Mouse (Mus musculus): Measurements from ENCODE around the gene Nr0b2.

Gene Nr0b2

DNA sequence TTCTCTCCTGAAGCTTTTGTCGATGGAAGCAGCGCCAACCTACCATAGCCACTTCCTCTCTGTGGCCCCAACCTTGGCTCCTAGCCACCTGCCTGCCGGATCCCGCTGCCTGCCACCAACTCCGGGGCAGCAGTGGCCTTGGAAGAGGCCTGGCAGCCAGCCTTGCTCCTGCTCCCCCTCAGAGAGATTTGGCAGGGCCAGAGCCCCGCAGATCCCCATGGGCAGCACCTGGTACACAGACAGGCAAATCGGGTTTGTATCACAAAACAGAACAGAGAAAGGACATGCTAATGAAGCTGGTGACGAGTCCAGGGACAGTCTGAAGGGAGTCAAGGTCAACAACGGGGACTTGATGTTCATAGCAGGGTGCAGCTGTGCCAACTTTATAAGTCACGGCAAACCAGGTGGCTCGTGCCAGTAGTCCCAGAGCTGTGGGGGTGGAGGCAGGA, 10.0 kb downstream of the Nr0b2 start:
- peak; percentile 80 for DNase-seq

DNA sequence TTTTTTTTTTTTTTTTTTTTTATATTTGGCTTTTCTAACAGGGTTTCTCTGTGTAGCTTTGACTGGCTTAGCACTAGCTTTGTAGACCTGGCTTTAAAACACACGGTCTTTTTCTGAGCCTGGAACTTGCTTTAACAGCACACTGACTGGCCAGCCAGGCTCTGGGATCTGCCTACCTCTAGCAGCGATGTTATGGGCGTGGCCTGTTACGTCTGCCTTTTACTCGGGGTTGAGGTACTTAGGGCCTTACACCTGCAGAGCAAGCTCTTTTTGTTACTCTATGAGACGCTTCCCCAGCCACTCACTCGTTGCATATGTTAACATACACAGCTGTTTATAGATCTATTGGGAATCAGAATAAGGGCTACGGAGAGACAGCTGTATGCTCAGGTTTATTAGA, 14.1 kb downstream of the Nr0b2 start:
- peak; percentile 31 for DNase-seq

DNA sequence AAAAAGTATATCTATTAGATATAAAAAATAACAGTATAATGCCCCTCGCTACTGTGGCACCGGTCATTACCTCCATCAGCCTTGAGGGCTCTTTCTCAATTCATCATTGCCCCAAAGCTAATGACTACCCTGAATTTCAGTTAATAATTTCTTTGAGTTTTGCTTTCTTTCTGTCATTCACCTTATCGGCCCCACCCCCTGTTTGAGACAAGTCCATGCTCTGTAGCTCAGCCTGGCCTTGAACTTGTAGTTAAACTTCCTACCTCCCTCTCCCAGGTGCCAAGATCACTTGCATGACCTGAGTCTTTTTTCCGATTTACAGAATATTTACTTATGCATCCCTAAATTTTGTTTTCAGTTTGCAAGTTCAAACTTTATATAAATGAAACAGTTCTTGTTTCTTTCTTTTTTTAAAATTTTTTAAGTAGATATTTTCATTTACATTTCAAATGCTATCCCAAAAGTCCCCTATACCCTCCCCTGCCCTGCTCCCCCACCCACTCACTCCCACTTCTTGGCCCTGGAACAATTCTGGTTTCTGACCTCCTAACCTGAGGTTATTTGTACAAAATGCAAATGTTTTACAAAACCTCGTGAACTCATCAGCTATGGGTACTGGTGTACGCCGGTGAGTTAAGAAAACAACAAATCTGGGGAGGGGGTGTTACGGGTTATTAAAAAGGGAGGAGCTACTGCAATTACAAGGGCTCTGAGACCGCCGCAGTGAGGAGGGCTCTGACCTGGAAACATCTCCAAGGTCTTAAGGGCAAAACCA, 16.3 kb downstream of the Nr0b2 start:
- peak; percentile 79 for DNase-seq

DNA sequence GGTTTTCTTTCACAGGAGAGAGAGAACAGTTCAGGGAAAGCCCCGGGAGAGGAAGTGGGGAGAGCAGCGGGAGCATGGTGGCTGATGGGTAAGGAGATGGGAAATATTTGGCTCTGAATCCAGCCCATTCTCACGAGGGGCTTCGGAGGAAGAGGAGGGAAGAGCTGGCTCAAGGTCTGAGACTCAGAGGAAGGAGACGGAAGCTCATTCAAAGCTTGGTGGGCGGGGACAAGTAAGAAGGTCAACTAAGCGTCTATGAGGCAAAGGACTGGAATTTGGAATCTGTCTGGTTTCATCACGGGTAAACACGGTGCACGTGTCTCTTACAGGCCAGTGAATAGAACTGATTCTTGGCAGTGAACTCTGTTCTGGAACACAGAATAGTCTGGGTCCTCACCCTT, 16.9 kb downstream of the Nr0b2 start:
- peak; percentile 93 for DNase-seq

DNA sequence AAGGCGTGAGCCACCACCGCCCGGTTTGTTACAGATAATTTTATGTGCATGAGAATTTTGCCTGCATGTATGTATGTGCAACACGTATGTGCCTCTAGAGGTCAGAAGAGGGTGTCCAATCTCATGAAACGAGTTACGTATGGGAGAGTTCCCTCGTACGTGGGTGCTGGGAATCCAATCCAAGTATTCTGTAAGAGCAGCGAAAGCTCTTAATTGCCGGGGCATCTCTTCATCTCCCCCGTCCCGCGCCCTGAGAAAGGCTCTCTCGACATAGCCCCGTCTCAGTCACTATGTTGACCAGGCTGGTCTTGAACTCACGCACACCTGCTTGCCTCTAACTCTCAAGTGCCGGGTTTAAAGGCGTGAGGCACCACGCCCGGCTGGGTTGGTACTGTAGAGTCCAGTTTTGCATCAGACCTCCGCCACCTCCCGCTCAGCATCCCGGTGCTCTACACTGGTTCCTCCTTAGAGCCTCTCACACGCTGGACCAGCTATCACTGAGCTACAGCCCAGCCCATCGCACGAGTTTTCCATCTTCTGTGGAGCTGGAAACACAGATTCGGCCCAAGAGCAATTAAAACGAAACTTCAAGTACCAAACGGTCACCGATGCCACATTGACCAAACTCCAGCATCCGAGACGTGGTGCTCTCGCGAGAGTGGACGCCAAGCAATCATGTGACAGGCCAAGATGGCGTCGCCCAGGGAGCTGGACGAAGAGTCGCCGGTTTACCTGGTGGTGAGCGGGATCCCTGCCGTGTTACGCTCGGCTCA, 21.1 kb downstream of the Nr0b2 start, which contains the start of gene Gpatch3:
Gpatch3 (plus strand) TSS at position 676 of the 773 bp plus-strand sequence.
- DNase-seq = peak; percentile 95

DNA sequence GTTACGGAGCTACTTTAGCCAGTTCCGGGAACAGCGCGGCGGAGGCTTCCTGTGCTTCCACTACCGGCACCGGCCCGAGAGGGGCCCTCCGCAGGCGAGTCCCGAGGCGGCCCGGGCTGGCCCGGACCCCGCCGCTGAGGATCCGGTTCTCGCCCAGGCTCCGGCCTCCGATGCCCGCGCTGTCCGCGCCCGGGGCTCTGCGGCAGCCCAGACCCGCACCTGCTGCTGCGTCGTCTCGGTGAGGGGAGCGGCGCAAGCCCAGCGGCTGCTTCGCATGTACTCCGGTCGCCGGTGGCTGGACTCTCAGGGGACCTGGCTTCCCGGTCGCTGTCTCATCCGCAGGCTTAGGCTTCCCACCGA, 21.6 kb downstream of the Nr0b2 start:
- DNase-seq = no peak

DNA sequence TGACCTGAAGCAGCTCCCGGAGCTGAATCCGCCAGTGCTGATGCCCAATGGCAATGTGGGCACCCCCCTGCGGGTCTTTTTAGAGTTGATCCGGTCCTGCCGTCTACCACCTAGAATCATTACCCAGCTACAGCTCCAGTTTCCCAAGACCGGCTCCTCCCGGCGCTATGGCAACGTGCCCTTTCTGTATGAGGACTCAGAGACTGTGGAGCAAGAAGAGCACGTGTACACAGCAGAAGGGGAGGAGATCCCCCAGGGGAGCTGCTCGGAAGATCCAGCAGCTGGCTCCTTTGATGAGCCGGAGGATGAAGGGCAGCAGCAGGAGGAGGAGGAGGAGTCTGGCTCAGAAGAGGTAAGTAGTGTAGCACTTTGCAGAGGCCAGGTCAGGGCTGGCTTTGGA, 24.8 kb downstream of the Nr0b2 start:
- DNase-seq = no peak

DNA sequence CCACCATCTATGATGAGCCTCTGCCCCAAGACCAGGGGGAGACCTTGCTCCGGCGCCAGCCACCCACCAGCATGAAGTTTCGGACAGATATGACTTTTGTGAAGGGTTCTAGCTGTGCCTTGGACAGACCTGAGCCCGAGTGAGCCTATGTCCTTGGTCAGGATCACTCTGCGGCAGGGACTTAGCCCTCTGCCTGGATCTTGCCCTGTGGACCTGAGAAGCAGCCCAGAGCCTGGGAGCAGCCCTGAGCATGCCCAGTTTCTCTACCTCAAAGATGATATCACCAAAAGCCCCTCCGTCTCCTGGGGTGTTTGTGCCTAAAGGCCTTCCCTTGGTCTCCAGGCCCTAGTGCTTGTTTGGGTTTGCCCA, 30.5 kb downstream of the Nr0b2 start:
- DNase-seq = peak; percentile 43

DNA sequence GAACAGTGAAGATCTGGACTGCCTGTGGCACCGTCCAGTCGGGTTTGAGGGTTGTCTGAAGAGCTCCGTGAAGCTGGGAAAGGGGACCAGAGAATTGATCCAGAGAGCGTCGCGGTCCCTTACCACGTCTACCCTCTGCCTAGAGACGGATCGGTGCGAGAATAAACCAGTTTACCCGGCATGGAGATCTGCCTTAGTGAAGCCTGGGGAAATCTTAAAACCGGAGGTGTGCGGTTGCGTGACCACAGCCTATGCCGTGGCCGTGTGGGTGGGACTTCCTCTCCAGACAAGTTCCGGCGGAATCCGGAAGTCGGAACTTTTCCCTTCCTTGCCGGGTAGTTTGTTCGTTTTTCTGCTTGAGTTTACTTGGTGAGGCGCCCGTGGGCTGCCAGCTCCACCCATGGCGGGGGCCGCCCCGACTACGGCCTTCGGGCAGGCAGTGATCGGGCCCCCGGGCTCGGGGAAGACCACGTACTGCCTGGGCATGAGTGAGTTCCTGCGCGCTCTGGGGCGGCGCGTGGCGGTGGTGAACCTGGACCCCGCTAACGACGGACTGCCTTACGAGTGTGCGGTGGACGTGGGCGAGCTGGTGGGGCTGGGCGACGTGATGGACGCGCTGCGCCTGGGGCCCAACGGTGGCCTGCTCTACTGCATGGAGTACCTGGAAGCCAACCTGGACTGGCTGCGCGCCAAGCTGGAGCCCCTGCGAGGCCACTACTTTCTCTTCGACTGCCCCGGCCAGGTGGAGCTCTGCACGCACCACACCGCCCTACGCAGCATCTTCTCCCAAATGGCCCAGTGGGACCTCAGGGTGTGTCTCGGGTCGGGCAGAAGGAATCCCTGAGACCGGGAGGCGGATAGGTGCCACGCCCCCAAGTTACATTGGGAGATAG, 31.1 kb downstream of the Nr0b2 start, which contains the start of gene Gpn2:
Gpn2 (plus strand) TSS at position 304 of the 893 bp plus-strand sequence.
- peak; percentile 86 for DNase-seq

DNA sequence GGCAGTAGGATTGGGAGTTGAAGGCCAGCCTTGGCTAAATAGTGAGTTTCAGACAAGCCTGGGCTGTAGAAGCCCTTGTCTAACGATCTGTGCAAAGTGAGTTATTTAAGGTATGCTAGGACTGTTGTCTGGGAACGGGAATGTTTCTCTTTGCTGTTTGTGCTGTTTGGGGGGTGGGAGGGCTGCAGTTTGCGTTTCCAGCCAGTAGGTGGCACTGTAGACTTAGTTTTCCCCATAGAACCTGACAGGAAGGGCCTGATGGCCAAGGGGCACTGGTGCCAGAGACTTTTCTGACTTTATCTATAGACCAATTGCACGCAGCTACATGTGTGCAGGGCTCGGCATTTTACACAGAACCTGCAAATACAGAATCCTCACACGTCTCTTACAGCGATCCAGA, 39.4 kb downstream of the Nr0b2 start:
- DNase-seq = peak; percentile 76

DNA sequence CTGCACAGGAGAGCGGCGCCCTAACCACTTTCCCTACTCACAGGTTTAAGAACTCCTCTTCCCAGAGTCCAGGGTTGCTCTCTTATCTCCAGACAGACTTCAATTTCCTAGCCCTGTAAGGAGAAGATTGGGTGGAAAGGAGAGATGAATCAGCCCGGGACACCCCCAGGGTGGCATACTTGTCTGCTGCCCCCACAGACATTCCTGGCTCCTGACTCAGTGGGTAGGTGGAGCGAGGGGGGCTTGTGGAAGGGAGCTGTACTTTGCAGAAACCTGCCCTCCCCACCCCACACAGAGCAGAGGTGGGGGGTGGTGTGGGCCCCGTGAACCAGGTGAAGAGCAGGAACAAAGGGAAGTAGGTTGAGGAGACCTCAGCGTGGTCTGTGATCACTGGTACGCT, 42.4 kb downstream of the Nr0b2 start:
- DNase-seq = no peak

DNA sequence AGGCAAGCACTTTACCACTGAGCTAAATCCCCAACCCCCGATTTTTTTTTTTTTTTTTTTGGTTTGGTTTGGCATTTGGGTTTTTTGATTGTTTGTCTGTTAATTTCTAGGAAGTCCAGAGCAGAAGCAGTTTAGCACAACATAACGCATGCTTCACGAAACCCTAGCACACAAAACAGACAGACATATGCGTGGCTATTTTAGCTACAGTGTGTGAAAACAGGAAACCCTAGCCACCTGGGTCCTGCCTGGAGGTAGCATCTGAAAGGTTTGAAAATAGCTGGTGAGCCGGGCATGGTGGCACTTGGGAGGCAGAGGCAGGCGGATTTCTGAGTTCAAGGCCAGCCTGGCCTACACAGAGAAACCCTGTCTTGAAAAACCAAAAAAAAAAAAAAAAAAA, 42.9 kb downstream of the Nr0b2 start:
- no peak for DNase-seq

DNA sequence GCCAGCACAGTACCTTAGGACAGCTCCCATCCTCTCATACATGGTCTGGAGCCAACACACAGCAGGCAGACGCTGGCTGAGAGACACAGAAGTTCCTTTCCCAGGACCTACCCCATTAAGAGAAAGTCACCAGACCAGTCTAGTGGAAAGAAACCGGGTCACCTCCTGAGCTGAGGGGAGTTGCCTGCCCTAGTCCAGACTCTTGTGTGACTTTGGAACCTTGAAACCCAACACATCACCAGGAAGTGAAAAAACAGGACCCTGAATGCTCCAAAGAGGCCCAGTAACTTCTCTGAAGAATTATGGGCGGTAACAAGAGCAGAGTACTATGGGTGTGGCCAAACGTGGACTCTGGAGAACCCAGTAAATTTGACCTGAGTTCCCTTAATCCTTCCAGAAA, 45.4 kb downstream of the Nr0b2 start:
- peak; percentile 51 for DNase-seq

DNA sequence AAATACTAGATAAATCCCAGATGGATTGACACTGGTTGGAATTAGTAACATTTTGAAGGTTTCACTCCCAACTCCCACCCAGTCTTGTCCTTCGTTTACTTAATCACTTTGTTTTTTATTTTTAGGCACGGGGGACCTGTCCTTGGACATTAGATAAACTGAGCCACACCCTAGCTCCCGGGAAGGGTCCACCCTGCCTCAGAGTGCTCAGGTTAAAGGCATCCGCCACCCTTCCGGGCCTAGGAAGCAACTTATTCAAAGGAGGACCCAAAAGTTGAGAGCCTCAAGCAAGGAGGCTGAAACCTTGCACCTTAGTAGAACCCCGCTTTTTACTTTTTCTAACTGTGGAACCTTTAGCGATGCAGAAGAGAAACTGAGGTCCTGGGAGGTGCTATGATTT, 45.9 kb downstream of the Nr0b2 start:
- no peak for DNase-seq

DNA sequence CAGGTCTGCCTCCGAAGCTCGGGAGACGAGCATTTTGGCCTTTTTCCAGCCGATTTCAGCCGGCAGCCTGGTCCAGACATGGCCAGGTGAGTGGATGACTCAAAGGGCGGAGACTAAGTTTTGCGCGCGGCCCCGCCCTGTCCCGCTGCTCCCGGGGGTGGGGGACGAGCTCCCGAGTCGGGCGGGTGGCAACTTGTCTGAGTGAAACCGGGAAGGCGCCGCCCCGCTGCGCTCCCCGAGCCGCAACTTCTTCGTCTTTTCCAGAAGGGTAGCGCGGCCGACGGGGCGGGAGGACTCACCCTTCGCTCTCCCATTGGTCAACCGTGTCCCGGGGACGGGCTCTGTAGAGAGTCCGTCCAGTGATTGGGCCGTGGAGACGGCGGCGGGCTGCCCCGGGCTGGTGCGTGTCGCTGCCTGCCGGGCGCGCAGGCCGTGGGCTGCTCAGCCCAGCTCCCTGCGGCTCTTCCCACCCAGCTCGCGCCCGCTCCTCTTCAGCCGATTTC, 46.4 kb downstream of the Nr0b2 start:
- DNase-seq = peak; percentile 95

DNA sequence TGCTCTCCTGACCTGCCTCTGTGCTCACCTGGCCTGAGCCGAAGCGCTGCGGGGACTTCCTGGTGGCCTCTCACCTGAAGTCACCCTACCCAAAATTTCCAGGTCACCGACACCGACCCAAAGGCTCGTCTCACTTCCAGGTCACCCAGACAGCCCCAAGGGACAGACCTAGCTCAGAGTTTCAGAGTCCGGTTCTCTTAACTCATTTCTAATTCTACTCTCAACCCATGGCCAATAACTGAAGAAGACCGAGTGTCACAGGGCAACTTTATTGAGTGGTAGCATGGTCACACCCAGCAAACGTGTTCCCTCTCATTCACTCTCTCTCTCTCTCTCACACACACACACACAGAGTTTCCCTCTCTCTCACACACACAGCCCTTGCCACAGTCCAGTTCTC, 47.1 kb downstream of the Nr0b2 start:
- no peak for DNase-seq

DNA sequence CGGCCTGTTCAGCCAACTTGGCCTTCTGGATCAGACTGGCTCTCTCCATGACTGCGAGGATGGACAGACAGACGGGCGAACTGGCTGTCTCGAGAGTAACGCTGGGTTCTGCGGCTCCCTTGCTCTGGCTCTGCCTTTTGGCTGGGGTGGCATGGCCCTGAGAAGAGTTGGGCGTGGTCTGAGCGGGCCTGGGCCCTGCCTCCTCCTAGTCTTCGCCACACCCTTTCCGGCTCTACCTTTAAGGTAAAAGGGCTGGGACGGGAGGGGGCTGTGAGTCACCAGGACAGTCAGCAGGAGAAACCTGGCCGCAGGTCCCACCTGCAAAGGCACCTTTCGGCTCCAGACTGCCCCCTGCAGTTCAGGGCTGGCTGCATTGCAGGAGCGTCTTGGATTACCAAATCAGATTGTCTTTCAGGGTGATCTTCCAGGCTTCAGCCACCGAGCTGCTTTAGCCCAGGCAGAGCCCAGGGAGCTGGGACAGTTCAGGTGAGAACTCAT, 48.6 kb downstream of the Nr0b2 start, which contains the start of gene Sfn:
Sfn (minus strand) TSS at position 448 of the 498 bp plus-strand sequence.
- DNase-seq = peak; percentile 77

DNA sequence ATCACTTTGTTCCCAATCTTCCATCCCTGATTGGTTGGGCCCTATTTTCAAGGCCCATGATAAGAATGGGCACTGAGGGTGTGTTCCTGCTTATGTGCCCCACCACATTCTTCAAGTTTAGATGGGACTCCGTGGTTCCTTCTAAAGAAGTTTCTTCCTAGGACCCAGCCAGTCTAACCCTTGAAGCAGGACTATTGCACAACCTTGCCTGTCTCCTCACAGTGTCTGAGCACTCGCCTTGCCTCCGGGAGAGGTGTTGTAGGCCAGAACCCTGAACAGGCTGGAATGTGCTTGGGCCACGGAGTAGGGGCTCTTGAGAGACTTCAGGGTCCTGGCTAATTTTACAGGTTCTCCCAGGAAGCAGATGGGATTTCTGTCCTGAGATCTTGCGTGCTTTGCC, 49.9 kb downstream of the Nr0b2 start:
- no peak for DNase-seq

DNA sequence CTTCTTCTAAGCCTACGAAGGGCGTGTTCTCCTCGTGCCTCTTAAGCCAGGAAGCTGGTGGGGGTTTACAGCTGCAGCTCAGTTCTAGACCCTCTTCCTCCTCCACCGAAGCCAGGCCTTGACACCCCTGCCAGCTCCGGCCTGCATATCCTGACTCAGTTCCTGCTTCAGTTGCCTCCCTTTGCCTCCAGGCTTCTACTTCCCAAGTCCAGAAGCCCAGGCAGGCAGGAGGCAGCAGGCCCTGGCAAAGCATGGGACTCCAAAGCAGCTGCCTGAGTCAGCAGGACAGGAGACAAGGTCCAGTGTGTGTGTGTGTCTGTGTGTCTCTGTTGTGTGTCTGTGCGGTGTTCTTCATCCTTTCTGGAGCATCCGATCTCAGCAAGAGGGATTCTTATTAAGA, 51.0 kb downstream of the Nr0b2 start:
- DNase-seq = no peak

DNA sequence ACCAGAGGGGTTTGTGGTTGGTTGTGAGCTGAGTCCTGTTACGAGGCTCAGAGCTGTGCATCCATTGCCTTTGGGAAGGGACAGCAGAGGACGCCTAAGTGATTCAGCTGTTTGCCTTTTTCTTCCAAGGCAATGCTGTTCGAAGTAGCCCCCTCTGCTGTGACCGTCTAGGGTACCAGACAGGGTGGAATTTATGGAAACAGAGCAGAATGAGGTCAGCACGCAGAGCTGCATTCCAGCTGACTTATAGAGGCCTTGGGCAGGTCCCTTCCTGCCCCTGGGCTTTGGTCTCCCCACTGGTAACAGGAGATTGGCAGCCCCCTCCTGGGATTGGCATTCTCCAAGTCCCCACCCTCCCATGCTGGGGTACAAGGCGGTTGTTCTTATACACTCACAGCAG, 51.7 kb downstream of the Nr0b2 start:
- no peak for DNase-seq

DNA sequence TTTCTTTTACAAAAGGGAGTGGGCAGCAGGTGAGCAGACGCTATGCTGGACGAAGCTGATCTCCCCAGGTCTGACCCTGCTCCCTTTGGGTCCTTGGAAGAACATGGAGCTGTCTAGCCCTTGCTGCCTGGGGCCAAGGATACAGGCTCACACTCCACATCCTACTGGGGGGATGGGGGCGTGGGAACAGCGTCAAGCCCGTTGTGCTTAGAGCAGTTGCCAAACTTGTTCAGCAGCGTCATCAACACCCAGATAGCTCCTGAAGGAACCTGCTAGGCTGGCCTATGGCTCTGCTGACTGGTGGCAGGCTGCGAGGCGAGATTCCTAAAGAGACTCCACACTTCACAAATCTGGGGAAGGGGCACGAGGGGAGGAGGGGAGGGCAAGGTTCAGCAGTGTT, 52.2 kb downstream of the Nr0b2 start:
- no peak for DNase-seq

Measured in kidney, adult 9 months (tissue).